Mouse (Mus musculus) brain, embryonic 14.5 days (tissue): ENCODE results near the gene Zcchc18.

Source experiments
- CTCF ChIP-seq: fragments of 200-500 bp; IDR thresholded peaks from 2 replicates; pipeline ENCODE4 v1.5.1; 2012; ENCODE audit warnings: inconsistent platforms, mild to moderate bottlenecking, moderate library complexity, borderline replicate concordance; ENCODE audit not compliant: insufficient read depth, insufficient read length; ENCODE audit errors: extremely low read depth
- POLR2A ChIP-seq: fragments of 200-500 bp; IDR thresholded peaks from 2 replicates; pipeline ENCODE4 v1.6.1; 2012; ENCODE audit warnings: mild to moderate bottlenecking, inconsistent platforms, borderline replicate concordance; ENCODE audit not compliant: poor library complexity, insufficient read depth, insufficient read length, severe bottlenecking; ENCODE audit errors: extremely low read depth

DNA sequence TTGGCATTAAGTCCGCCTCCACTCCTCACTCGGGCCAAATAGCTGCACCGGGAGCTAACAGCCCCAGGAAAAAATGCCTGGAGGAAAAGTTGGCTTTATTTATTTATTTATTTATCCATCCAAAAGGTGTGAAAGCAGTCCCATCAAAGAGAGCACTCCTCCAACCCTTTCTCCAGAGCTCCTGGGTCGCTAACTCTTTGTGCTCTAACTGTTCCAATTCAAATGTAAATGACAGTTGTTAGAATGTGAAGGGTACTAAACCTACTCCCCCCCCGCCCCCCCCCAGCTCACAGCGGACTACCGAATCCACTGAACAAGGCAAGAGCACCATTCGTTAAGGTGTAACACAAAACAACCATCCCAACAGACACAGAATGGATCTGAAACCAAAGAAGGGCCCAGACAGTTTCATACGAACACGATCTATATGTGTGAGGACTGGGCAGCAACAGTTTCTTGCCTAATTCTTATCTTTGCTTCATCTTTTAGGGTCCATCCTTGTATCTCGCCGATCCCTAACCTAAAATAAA is 44.6 kb downstream of the Zcchc18 start:
- TF ChIP-seq CTCF = no peak
- no peak for TF ChIP-seq POLR2A
